Mouse (Mus musculus) NIH3T3 (cell line): ENCODE data around the gene Grsf1.

ENCODE experiments used
- DNase-seq: peaks from one replicate; pipeline ENCODE4 v3.0.0-alpha.2; 2012; ENCODE audit warnings: low read depth

Gene Grsf1

DNA sequence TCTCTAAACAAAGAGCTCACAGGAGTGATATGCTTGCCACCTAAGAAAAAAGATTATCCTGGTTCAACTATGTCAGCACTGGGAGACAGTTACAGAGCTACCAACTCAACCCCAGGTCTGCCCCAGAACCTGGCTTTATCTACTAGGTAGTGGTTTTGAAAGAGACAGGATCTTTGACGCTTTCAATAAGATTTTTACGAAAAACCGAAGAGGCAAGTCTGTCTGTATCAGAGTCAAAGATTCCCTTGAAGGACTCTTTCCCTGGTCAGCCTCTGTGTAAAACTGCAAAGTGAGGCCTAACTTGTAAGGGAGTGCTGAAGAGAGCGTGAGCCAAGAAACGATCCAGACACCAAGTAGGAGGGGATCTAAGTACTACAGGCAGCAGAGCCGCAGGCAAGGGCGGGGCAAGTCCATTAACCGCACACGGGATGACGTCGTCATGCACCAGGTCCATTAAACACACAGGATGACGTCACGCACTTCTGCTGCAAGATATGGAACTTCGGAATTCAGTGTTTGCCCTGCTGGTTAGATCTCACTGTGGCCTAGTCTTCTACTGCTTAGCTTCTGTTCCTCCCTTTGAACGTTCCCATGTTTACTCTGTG is 12.7 kb upstream of the Grsf1 start:
- DNase-seq: peak; percentile 18

DNA sequence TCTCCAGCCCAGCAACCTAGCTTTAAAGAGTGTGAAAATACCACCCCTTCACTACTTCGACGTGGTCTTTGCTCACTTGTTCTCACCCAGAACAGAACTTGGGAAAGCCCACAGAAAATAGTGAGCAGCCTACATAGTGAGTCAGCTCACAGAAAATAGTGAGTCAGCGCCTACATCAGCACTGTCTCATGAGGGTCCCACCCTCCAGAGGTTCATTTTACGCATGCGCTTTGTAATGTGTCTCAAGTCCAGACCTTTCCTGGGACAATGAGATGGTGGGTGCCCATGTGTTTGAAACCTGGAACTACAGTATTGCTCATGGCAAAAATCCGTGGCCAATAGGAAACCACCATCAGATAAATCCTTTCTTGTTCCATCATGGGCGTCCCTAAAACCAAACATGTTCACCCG is 12.0 kb upstream of the Grsf1 start:
- DNase-seq: peak; percentile 72

DNA sequence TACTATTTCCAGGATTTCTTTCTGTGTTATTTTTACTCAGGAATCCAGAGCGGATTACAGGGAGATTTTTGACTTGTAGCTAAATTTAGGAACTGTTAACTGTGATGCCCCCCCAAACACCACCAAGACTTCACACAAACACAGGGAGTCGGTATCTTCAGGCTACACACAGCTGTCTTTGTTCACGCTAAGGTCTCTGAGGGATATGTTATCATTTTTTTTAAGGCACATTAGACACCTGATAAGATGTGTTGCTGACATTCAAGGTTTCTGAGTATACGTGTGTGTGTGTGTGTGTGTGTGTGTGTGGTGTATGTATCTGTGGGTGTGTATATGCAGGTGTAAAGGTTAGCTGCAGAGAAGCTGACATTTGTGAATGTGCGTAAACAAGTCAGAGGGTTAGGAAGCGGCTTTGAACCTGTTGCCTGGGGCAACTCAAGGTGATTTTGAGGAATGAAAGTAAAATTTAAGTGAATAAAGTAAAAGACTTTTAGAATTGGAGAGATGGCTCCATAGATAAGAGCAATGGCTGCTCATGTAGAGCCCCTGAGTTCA is 9.9 kb upstream of the Grsf1 start:
- DNase-seq: no peak

DNA sequence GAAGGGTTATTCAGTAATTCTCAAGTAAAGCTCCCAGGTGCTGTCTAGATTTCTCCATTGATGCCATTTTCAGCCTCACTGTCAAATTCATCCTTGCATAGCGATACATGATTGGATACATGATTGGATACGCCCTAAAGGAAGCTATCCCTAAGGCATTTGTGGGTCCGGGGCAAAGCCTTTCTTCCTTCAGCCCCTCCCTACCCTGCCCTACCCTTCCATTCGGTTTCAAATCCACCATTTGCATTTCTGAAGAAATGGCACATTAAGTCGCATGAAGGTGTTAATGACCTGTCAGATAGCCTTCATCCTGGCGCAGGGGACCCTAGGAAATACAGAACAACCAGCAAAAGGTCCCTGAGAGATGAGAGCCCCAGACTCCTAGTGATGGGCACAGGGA is 9.3 kb upstream of the Grsf1 start:
- DNase-seq: no peak

DNA sequence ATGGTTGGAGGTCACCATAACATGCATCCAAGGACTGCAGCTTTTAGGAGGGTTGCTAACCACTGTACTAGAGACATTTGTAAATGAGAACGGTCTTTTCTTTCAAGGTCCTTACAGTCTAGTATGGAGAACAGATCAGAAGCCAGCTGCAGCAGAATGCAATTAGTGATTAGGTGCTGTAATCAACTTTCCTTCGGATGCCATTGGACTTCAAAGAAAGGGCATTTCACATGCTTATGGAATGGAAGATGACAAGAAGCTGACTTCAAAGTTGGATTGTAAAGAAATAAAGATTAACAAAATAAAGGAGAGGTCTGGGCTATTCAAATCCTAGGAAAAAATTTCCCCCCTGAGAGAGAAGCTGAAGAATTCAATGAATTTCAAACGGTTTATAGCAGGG is 8.3 kb upstream of the Grsf1 start:
- DNase-seq: no peak

DNA sequence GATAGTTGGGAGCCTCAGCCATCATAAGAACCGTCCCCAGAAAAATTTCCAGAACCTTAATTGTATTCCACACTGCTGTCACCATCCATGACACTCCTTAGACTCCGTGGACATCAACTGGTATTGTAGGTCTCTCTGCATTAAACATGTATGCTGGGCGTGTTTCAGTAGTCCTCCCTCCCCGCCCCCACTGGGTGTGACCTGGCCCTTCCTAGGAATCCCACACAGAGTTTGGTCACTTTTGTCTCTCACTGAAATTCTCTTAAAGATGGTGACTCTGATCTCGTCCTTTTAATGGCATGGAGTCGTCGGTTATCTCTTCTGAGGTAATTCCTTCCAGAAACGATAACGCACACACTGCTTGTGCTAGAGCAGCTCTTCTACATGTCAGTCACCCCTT is 7.7 kb upstream of the Grsf1 start:
- no peak for DNase-seq

DNA sequence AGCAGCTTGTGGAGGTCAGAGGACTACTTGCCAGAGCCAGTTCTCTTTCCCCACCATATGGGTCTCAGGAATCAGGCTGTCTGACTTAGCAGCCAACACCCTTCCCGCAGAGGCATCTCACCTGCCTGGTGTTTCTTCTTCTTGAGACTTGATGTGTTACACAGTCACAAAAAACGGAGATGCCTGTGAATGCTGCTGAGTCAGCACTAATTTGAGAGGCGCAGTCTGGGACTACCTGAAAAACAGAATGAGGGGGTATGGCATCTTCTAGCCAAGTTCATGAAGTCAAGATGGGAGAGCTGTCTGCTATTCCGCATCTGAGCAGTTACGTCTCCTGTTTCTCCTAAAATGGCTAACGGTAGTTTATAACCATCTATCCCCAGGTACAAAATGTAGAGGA is 4.6 kb upstream of the Grsf1 start:
- no peak for DNase-seq

DNA sequence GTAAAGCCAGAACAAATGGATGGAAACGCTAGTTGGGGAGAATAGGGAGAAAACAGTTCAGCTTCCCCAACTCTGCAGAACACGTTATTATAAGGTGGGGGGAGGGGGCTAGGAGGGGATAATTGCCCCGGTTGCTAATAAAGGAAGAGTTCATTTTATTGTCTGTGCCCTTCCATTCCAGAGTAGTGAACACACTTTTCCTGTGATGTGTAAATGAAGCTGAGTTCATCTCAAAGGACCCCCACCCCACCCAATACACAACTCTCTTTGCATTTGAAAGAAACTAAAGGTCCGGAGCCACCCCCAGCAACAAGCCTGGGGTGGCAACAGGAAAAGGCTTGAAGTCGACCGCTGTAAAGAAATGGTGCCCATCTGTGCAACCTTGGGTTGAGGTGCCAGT is 3.4 kb upstream of the Grsf1 start:
- no peak for DNase-seq

DNA sequence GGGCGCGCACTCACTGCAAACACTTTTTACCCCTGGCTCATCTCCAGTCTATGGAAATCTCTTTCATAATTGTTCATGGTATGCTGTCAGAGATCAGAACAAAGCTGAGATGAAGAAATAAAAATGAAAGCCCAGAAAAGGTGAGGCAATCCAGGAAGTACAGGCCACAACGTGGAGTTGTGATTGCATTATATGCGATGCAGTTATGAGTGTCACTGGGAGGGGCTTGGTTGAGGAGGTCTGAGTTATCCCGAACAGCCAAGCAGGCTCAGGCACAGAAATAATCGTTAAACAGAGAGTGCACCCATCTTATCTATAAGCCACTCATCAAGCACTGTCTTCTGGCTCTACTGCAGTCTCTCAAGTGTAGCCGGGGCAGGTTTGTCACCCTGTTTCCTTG is 3.0 kb upstream of the Grsf1 start:
- peak; percentile 33 for DNase-seq

DNA sequence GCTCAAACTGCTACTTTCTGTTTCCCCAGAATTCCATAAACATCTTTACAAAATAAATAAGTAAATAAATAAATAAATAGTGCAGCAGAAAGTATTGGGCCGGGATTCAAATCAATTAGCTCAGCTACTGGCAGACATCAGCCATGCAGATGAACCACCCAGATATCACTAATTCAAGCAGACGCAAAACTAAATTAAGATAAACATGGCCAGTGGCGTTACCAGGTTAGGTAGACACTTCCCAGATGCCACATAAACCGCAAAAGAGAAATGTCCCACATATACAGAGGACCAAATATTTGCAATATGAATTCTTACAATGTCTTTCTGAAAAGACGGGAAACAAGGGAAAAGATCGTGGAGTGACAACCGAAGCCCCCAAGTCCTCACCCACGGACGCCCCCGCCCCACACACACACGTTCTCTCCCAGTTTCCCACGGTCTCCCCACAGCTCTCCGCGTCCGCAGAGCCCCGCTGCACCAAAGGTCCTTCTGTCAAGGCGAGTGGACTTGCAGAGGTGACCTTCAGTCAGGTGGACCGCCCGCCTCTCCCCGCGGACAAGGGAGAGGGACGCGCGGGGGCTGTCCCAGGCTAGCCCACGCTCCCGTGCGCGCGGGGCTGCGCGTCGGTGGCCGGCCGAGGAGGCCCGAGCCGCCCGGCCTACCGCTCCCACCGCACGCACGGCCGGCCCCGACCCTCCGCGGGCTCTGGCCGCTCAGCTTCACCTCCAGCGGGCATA is 1.1 kb downstream of the Grsf1 start:
- DNase-seq: peak; percentile 39

DNA sequence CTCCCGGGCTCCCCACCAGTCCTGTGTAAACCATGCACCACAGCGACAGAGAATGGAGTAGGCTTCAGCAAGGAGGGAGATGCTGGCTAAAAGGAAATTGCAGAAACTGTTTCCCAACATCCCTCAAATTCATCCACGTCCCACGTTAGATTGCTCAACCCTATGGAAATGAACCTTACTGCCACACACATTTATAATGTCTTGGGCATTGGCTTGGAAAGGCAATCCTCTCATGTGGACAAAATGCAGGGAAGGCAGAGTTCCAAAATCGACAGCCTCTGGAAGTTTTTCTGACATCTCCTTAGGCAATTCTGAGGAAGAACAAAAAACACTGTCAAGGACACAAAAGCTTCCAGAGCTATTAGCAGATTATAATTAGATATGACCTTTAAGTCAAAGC is 12.1 kb downstream of the Grsf1 start:
- no peak for DNase-seq

DNA sequence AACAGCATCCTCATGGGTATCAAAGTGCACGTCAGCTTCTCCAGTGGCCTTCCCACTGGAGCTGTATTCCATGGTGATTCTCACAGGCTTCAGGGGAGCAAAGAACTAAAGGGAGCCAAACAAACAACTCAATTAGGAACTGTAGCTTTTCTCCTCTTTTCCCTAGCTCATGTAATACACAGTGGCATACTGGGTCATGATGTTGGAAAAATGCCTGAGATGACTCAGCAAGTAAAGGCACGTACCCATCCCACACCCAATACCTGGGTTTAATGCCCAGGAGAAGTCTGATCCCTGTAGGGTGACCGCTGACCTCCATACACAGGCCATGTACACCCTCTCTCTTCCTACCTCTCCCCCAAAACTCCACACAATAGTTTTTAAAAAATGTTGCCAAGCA is 12.8 kb downstream of the Grsf1 start:
- DNase-seq: no peak

DNA sequence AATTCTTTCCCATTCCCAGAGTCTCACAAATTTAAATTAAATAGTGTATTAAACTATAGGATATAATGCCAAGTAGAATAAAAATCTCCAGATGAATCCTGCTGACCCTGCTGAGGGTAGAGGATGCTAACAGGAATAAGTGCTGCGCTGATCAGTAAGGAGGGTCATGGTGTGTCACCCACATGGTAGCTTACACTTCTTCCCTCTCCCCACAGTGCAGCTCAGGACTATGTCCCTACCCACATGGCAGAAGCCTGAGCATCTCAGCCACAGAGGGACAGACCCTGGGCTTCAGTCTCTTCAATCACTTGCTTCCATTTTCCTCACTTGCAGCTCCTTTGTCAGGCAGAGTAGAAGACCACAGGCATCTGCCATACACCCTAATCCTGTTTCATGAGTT is 18.1 kb downstream of the Grsf1 start:
- no peak for DNase-seq

DNA sequence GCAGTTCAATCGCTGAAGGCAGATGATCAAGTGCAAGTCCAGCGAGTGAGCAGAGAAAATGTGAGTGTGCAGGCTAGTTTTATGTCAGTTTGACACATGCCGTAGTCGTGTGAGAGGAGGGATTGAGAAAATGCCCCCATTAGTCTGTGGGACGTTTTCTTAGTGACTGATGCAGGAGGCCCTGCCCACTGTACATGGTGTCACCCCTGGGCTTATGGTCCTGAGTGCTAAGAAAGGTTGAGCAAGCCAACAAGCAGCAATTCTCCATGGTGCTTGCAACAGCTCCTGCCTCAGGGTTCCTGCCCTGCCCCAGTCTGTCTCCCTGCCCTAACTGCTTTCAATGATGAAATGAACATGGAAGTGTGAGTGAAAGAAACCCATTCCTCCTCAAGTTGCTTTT is 23.4 kb downstream of the Grsf1 start:
- DNase-seq: no peak

DNA sequence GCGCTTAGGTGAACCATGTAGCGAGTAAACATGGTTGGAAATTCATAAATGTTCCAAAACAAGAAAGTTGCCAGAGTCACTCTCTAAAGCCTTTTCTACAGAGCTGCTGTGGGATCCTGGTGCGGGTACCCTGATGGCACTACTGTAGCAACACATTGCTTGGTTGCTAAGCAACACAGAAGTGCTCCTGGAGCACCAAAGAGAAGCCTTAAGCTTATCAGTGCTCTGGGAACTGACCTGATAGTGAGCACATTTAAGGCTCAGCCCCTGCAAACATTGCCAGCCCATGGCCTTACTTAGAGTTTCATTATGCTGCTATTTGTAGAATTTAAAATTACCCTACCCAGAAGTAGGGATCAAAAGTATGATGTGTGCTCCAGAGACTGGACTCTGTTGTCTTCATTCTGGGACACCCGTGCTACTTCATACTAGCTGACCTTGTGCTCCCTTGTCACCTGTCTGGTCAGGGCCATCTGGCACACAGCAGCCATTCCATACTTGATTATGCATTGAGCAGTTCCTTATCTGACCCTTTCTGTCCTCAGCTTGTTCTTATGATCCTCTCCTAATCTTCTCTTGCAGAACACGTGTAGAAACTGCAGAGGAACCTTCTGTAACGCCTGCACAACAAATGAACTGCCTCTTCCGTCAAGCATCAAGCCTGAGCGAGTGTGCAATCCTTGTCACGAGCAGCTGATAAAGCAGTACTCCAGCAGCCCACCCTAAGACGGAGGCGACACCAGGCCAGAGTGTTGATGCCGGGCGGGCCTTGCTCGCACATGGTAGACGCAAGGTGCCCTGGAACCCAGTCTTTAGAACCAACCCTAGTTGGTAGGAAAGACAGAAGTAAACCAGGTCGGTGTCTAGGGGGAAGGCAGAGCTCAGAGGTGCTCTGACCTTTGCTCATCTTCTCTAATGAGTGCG is 26.5 kb downstream of the Grsf1 start:
- DNase-seq: no peak

DNA sequence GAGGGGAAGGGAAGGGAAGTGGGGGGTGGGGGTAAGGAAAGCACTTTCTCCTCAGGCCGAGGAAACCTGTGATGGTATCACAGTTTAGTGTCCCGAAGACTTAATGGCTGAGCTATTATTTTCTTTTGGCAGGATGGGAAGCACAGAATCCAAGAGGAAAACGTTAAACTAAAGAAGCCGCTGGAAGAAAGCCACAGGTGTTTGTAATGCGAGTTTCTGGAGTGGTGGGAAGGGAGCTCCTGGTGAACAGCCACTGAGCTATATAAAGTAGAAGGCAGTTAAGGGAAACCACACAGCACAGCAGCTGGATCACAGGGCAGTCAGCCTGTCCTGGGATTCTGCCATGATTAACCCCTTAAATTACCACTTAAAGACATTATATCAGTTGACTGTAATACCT is 30.6 kb downstream of the Grsf1 start:
- DNase-seq: no peak

DNA sequence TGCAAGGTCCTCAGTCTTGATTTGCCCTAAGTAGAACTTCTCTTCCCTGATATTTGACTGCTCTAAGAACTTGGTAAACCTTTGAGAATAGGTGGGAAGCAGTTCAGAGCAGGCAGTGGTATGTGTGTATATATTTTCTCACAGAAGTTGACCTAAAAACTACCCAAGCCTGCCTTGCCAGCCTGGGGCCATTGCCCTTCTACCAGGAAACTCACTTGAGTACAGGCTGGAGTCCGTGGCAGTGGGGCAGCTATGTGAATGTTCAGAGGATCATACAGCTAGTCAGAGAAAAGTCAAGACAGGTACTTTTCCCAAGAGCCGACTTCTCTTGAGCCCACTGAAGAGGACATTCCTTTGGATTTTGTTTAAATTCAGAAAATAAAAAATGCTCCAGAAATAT is 31.1 kb downstream of the Grsf1 start:
- no peak for DNase-seq

DNA sequence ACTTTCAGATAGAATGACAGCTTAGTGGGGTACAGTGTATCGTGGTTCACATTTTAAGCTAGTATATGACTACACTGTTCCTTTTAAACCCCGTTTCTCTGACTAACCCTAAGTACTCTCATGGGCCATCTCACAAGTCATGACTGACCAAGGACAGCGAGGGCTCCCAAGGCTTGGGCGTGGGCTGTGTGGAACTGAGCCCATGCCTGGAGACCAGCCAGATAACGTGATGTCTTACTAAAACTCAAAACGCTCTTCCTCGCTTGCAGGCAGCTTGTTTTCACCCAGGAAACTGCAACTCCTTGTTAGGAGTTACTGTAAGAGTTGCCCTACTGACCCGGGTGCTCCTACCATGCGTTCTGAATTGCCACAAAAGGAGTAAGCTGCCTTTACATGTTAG is 32.5 kb downstream of the Grsf1 start:
- DNase-seq: no peak

DNA sequence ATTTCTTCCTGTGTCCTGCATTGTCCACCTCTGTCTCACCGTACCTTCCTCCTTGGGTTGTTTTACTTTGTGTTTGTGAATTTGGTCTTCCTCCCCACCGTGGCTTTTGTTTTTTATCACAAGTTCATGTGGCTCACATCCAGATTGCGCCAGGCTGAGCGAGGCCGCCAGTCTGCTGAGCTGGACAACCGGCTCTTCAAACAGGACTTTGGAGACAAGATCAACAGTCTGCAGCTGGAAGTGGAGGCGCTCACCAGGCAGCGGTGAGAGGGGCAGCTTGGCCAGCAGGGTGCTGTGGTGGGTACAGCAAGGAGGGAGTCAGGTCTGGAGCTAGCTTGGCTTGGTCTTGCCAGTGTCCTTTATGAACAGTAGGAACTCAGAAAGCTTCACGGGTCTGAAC is 33.2 kb downstream of the Grsf1 start:
- DNase-seq: no peak

DNA sequence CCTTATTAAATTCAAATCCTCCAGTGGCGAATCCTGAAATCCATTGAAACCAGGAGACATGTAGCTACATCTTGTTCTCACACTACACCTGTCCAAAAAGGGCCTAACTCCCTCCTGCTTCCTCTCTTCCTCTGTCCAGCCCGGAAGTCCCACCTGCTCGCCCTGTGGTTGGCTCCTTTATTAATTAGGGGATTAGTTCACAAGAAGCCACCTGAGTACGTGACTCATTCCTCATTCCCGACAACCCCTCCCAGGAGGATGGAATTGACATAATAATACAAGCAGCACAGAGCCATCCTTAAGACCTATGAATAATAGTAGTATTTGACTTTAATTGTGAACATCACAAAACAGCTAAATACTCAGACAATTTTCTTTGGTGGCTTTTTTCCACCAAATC is 41.9 kb downstream of the Grsf1 start:
- DNase-seq: no peak

DNA sequence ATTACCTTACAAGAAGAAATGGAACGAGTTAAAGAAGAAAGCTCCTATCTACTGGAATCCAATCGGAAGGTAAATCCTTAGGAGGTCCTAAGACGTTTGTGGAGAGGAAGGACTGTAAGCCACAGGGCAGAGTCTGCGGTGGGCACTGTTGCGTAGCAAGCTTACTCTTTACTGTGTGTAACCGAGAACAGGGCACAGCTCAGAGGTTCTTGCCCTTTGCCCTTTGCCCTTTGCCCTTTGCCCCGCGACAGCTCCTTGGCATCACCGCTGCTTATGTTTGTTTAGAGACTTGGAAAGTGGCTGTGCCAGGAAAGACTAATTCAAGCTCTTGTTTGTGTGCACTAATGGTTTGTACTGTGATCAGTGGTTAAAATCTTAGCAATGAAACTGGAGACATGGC is 43.5 kb downstream of the Grsf1 start:
- no peak for DNase-seq

DNA sequence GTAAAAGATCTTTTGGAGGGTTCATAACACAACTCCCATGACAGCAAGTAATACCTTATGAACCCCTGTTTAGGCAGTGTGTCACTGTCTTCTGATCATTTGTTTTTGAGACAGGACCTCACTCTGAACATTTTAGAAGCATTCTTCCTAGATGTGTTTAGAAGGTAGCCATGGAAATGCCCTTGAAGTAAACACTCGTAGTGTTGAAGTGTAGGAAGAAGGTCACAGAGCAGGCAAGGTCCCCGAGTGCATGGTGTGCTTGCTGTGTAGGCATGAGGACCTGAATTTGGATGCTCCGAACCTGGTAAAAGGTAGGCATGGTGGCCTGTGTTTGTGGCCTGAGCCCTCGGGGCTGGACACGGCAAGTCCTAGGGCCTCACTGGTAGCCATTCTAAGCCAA is 44.4 kb downstream of the Grsf1 start:
- DNase-seq: no peak

DNA sequence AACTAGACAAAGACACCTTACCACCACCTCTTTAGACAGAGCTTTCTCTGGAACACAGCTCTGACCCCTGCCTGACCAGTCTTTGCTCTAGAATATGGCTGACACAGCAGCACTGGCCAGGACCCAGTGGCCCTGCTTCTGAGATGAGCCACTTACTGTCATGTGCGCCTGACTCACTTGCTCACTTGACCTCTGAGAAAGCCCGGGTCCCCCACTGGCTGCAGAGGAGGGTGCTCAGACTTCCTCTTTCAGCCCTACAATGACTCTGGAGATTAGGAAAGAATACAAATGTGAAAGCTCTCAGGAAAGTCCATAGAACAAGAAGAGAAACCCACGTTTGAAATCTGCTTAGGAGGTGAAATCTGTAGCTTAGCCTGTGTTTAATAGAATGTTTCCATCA is 45.1 kb downstream of the Grsf1 start:
- peak; percentile 68 for DNase-seq
